Mouse (Mus musculus) MEL (cell line): Measurements from ENCODE around the gene Ubxn1. TPM values are rescaled to one million over a fixed set of nuclear protein-coding genes. Genes with fewer than 3 reads are reported as not detected.
A peak's percentile ranks its signal among the peaks of the same experiment; 100 is the strongest.

Source experiments
- DNase-seq: peaks from one replicate; pipeline ENCODE4 v3.0.0; 2011; ENCODE audit warnings: low read depth, low spot score
- H3K27ac ChIP-seq: 2 replicates; pipeline ENCODE4 v1.5.1; 2012; ENCODE audit warnings: low read depth, mild to moderate bottlenecking, control low read depth, low read length, moderate library complexity; ENCODE audit not compliant: control insufficient read depth
- H3K27me3 ChIP-seq, 2 experiments: fragments of 150-350 bp in 1 of 2; sonication (generic) in 1 of 2; 2 replicates each; pipeline ENCODE4 v1.6.1; 2012; ENCODE audit warnings: low read length in 2 of 2, mild to moderate bottlenecking in 2 of 2, improper control_type of control experiment in 1 of 2, moderate library complexity in 1 of 2; ENCODE audit not compliant: insufficient read depth in 2 of 2, control insufficient read depth in 1 of 2
- H3K36me3 ChIP-seq, 2 experiments: 2 replicates each; pipeline ENCODE4 v1.6.1; 2012 to 2014; ENCODE audit warnings: low read length in 2 of 2, improper control_type of control experiment in 1 of 2, inconsistent platforms in 1 of 2, mild to moderate bottlenecking in 1 of 2; ENCODE audit not compliant: insufficient read depth in 2 of 2, control insufficient read depth in 1 of 2
- H3K4me1 ChIP-seq, 2 experiments: fragments of 150-350 bp in 1 of 2; sonication (generic) in 1 of 2; 2 replicates each; pipeline ENCODE4 v1.6.1; 2012; ENCODE audit warnings: low read length in 2 of 2, improper control_type of control experiment in 1 of 2, mild to moderate bottlenecking in 1 of 2; ENCODE audit not compliant: insufficient read depth in 2 of 2, control insufficient read depth in 1 of 2
- H3K4me3 ChIP-seq, 2 experiments: fragments of 150-350 bp in 1 of 2; sonication (generic) in 1 of 2; 2 replicates each; pipeline ENCODE4 v1.5.1; 2012; ENCODE audit warnings: low read depth in 2 of 2, low read length in 2 of 2, mild to moderate bottlenecking in 2 of 2, moderate library complexity in 2 of 2, control low read depth in 1 of 2, improper control_type of control experiment in 1 of 2; ENCODE audit not compliant: control insufficient read depth in 1 of 2, insufficient read depth in 1 of 2
- H3K79me2 ChIP-seq: 2 replicates; pipeline ENCODE4 v1.6.1; 2012; ENCODE audit warnings: mild to moderate bottlenecking, low read length, moderate library complexity; ENCODE audit not compliant: control insufficient read depth, poor library complexity, insufficient read depth
- H3K9ac ChIP-seq: 2 replicates; pipeline ENCODE4 v1.6.1; 2012; ENCODE audit warnings: low read depth, mild to moderate bottlenecking, control low read depth, low read length, moderate library complexity; ENCODE audit not compliant: control insufficient read depth, poor library complexity, severe bottlenecking
- H3K9me3 ChIP-seq: fragments of 150-350 bp; sonication (generic); replicated peaks from 2 replicates; pipeline ENCODE4 v1.6.1; 2012; ENCODE audit warnings: mild to moderate bottlenecking, low read length, improper control_type of control experiment, moderate library complexity; ENCODE audit not compliant: insufficient read depth
- CHD1 ChIP-seq: IDR thresholded peaks from 2 replicates; pipeline ENCODE4 v1.6.1; 2012; ENCODE audit warnings: low read depth, mild to moderate bottlenecking, inconsistent platforms, low read length, improper control_type of control experiment
- CHD2 ChIP-seq: IDR thresholded peaks from 2 replicates; pipeline ENCODE4 v1.6.1; 2011; ENCODE audit warnings: low read length, improper control_type of control experiment
- CTCF ChIP-seq, 3 experiments: IDR thresholded peaks in 2 of 3; conservative IDR thresholded peaks in 1 of 3; 2 replicates each; pipeline ENCODE4 v1.5.1; 2011 to 2012; ENCODE audit warnings: low read length in 3 of 3, low read depth in 2 of 3, mild to moderate bottlenecking in 2 of 3, improper control_type of control experiment in 1 of 3, inconsistent platforms in 1 of 3, mixed read lengths in 1 of 3, moderate library complexity in 1 of 3; ENCODE audit not compliant: control insufficient read depth in 1 of 3, insufficient read depth in 1 of 3, poor library complexity in 1 of 3, severe bottlenecking in 1 of 3
- E2F4 ChIP-seq: IDR thresholded peaks from 2 replicates; pipeline ENCODE4 v1.6.1; 2011; ENCODE audit warnings: low read depth, low read length, improper control_type of control experiment, borderline replicate concordance
- ELF1 ChIP-seq: IDR thresholded peaks from 2 replicates; pipeline ENCODE4 v1.6.1; 2014; ENCODE audit warnings: low read depth, mild to moderate bottlenecking, inconsistent platforms, low read length, improper control_type of control experiment, moderate library complexity
- EP300 ChIP-seq, 2 experiments: IDR thresholded peaks; 2 replicates each; pipeline ENCODE4 v1.6.1; 2011; ENCODE audit warnings: improper control_type of control experiment in 2 of 2, low read length in 2 of 2, low read depth in 1 of 2, mild to moderate bottlenecking in 1 of 2
- ETS1 ChIP-seq: IDR thresholded peaks from 2 replicates; pipeline ENCODE4 v1.6.1; 2012; ENCODE audit warnings: low read depth, mild to moderate bottlenecking, inconsistent platforms, low read length, improper control_type of control experiment, moderate library complexity
- GATA1 ChIP-seq: IDR thresholded peaks from 2 replicates; pipeline ENCODE4 v1.6.1; 2011; ENCODE audit warnings: low read depth, low read length, improper control_type of control experiment
- HCFC1 ChIP-seq: IDR thresholded peaks from 2 replicates; pipeline ENCODE4 v1.6.1; 2012; ENCODE audit warnings: low read depth, mild to moderate bottlenecking, inconsistent platforms, low read length, improper control_type of control experiment, moderate library complexity
- JUND ChIP-seq: IDR thresholded peaks from 2 replicates; pipeline ENCODE4 v1.6.1; 2011; ENCODE audit warnings: low read depth, mild to moderate bottlenecking, improper control_type of control experiment, low read length
- KAT2A ChIP-seq: conservative IDR thresholded peaks from 2 replicates; pipeline ENCODE4 v1.6.1; 2012; ENCODE audit warnings: low read depth, low read length, improper control_type of control experiment, inconsistent platforms
- MAFK ChIP-seq: IDR thresholded peaks from 2 replicates; pipeline ENCODE4 v1.6.1; 2011; ENCODE audit warnings: low read depth, mild to moderate bottlenecking, low read length, improper control_type of control experiment, borderline replicate concordance
- MAX ChIP-seq: IDR thresholded peaks from 2 replicates; pipeline ENCODE4 v1.6.1; 2011; ENCODE audit warnings: low read length, improper control_type of control experiment
- MAZ ChIP-seq: IDR thresholded peaks from 2 replicates; pipeline ENCODE4 v1.6.1; 2012; ENCODE audit warnings: low read depth, mild to moderate bottlenecking, inconsistent platforms, low read length, improper control_type of control experiment
- MEF2A ChIP-seq: IDR thresholded peaks from 2 replicates; pipeline ENCODE4 v1.6.1; 2014; ENCODE audit warnings: low read depth, mild to moderate bottlenecking, inconsistent platforms, low read length, improper control_type of control experiment; ENCODE audit not compliant: poor library complexity, insufficient replicate concordance, severe bottlenecking; ENCODE audit errors: extremely low read depth
- MXI1 ChIP-seq: IDR thresholded peaks from 2 replicates; pipeline ENCODE4 v1.6.1; 2011; ENCODE audit warnings: mild to moderate bottlenecking, low read depth, low read length, improper control_type of control experiment
- MYB ChIP-seq: IDR thresholded peaks from 2 replicates; pipeline ENCODE4 v1.6.1; 2011; ENCODE audit warnings: mild to moderate bottlenecking, low read depth, low read length, improper control_type of control experiment
- MYC ChIP-seq: IDR thresholded peaks from 2 replicates; pipeline ENCODE4 v1.6.1; 2011; ENCODE audit warnings: low read depth, mild to moderate bottlenecking, low read length, improper control_type of control experiment, moderate library complexity
- NELFE ChIP-seq: IDR thresholded peaks from 2 replicates; pipeline ENCODE4 v1.6.1; 2011; ENCODE audit warnings: low read depth, low read length, improper control_type of control experiment
- NRF1 ChIP-seq: IDR thresholded peaks from 2 replicates; pipeline ENCODE4 v1.6.1; 2014; ENCODE audit warnings: low read depth, mild to moderate bottlenecking, inconsistent platforms, low read length, improper control_type of control experiment, moderate library complexity; ENCODE audit not compliant: poor library complexity, insufficient read depth, severe bottlenecking
- POLR2A ChIP-seq, 2 experiments: IDR thresholded peaks; 2 replicates each; pipeline ENCODE4 v1.6.1; 2011 to 2012; ENCODE audit warnings: low read length in 2 of 2, mild to moderate bottlenecking in 2 of 2, control low read depth in 1 of 2, improper control_type of control experiment in 1 of 2, low read depth in 1 of 2, moderate library complexity in 1 of 2; ENCODE audit not compliant: control insufficient read depth in 1 of 2, insufficient read depth in 1 of 2, poor library complexity in 1 of 2
- POLR2AphosphoS2 ChIP-seq: IDR thresholded peaks from 2 replicates; pipeline ENCODE4 v1.6.1; 2011; ENCODE audit warnings: low read length, improper control_type of control experiment
- POLR2AphosphoS5 ChIP-seq: IDR thresholded peaks from 2 replicates; pipeline ENCODE4 v1.6.1; 2012; ENCODE audit warnings: low read depth, borderline replicate concordance, mild to moderate bottlenecking, inconsistent platforms, low read length, moderate library complexity, mixed read lengths
- RAD21 ChIP-seq: IDR thresholded peaks from 2 replicates; pipeline ENCODE4 v1.6.1; 2011; ENCODE audit warnings: mild to moderate bottlenecking, low read depth, low read length, improper control_type of control experiment
- RCOR1 ChIP-seq: IDR thresholded peaks from 2 replicates; pipeline ENCODE4 v1.6.1; 2012; ENCODE audit warnings: low read depth, mild to moderate bottlenecking, inconsistent platforms, low read length, improper control_type of control experiment
- SIN3A ChIP-seq: IDR thresholded peaks from 2 replicates; pipeline ENCODE4 v1.6.1; 2012; ENCODE audit warnings: low read length, improper control_type of control experiment, inconsistent platforms
- SMC3 ChIP-seq: IDR thresholded peaks from 2 replicates; pipeline ENCODE4 v1.6.1; 2011; ENCODE audit warnings: low read depth, low read length, improper control_type of control experiment
- TAL1 ChIP-seq: IDR thresholded peaks from 2 replicates; pipeline ENCODE4 v1.6.1; 2012; ENCODE audit warnings: mild to moderate bottlenecking, inconsistent platforms, low read length, moderate library complexity, mixed read lengths
- TCF12 ChIP-seq: IDR thresholded peaks from 2 replicates; pipeline ENCODE4 v1.6.1; 2014; ENCODE audit warnings: low read depth, mild to moderate bottlenecking, inconsistent platforms, low read length, improper control_type of control experiment, moderate library complexity
- UBTF ChIP-seq: IDR thresholded peaks from 2 replicates; pipeline ENCODE4 v1.6.1; 2012; ENCODE audit warnings: low read depth, mild to moderate bottlenecking, inconsistent platforms, low read length, improper control_type of control experiment, moderate library complexity, borderline replicate concordance; ENCODE audit not compliant: insufficient read depth
- USF1 ChIP-seq: IDR thresholded peaks from 2 replicates; pipeline ENCODE4 v1.6.1; 2014; ENCODE audit warnings: low read depth, mild to moderate bottlenecking, inconsistent platforms, low read length, improper control_type of control experiment, moderate library complexity
- USF2 ChIP-seq, 2 experiments: IDR thresholded peaks; 2 replicates each; pipeline ENCODE4 v1.6.1; 2011 to 2012; ENCODE audit warnings: improper control_type of control experiment in 2 of 2, low read length in 2 of 2, borderline replicate concordance in 1 of 2, inconsistent platforms in 1 of 2, low read depth in 1 of 2, mild to moderate bottlenecking in 1 of 2; ENCODE audit not compliant: insufficient read depth in 1 of 2
- ZC3H11A ChIP-seq: IDR thresholded peaks from 2 replicates; pipeline ENCODE4 v1.6.1; 2012; ENCODE audit warnings: low read depth, mild to moderate bottlenecking, inconsistent platforms, low read length, improper control_type of control experiment
- ZKSCAN1 ChIP-seq: IDR thresholded peaks from 2 replicates; pipeline ENCODE4 v1.6.1; 2012; ENCODE audit warnings: low read depth, mild to moderate bottlenecking, inconsistent platforms, low read length, improper control_type of control experiment, moderate library complexity
- ZMIZ1 ChIP-seq: IDR thresholded peaks from 2 replicates; pipeline ENCODE4 v1.6.1; 2012; ENCODE audit warnings: low read depth, mild to moderate bottlenecking, inconsistent platforms, low read length, improper control_type of control experiment, moderate library complexity
- ZNF384 ChIP-seq: IDR thresholded peaks from 2 replicates; pipeline ENCODE4 v1.6.1; 2012; ENCODE audit warnings: low read depth, mild to moderate bottlenecking, inconsistent platforms, low read length, improper control_type of control experiment
- polyA plus RNA-seq, 2 experiments: library from polyadenylated mRNA; stranded (reverse) in 1 of 2; unstranded in 1 of 2; fragments of >175 nt in 1 of 2; fragments of >200 nt in 1 of 2; gene quantifications; 2 replicates each; pipeline versions ENCODE4 v1.2.1 to v1.2.4; 2012; ENCODE audit warnings: low replicate concordance in 2 of 2, low read depth in 1 of 2; ENCODE audit not compliant: insufficient read length in 2 of 2, insufficient read depth in 1 of 2, missing spikeins in 1 of 2
- total RNA-seq: library from RNA; depleted of rRNA; stranded (reverse); fragments of 300-350 nt; gene quantifications from 2 replicates; pipeline ENCODE4 v1.2.3, GENCODE M21; 2012

Gene Ubxn1
- total and polyA plus RNA-seq, 3 experiments = 187 to 366 TPM; not detected in 1

GRCm38 (mm10) chr19:8844371-8845129 lies 26.7 kb upstream of the Ubxn1 start:
- Histone ChIP-seq H3K4me3 (no peak overlapping the region), H3K4me1 (peaks cover 3 to 5% of the 10 kb centered on the region in 2 experiments), H3K9me3 (no peaks in the 10 kb centered on the region), H3K27me3 (no peaks in the 10 kb centered on the region), H3K27ac (no peak overlapping the region), H3K79me2 (no peaks in the 10 kb centered on the region; the same call in 1 of the 2 replicates), H3K9ac (no peak overlapping the region), H3K36me3 (peaks cover 0 to 2% of the 10 kb centered on the region in 2 experiments; a peak in 3 of 4 replicates)
- DNase-seq = peak; percentile 83
- TF ChIP-seq ZKSCAN1 (no peak), E2F4 (no peak), MEF2A (no peak), KAT2A (no peak), MAZ (no peak), JUND (no peak), CHD2 (no peak), UBTF (no peak), HCFC1 (no peak), CHD1 (no peak), RAD21 (peak; percentile 80), SMC3 (peak; percentile 73), USF2 (IDR thresholded peaks at IDR 0.05; ENCODE audit: borderline replicate concordance in 1 of 2, insufficient read depth in 1 of 2, low read depth in 1 of 2, low read length in 2 of 2) (no peak), SIN3A (peak; percentile 51; the same call in 1 of the 2 replicates), ZMIZ1 (no peak), ZC3H11A (peak; percentile 64), MAFK (no peak), NELFE (no peak), NRF1 (no peak), MYB (no peak), POLR2A (IDR thresholded peaks at IDR 0.05; ENCODE audit: control insufficient read depth in 1 of 2, insufficient read depth in 1 of 2, low read depth in 1 of 2, low read length in 2 of 2, poor library complexity in 1 of 2) (no peak), MYC (no peak), POLR2AphosphoS2 (no peak), ZNF384 (peak; percentile 82), ETS1 (no peak), TCF12 (no peak), USF1 (no peak), MXI1 (no peak), POLR2AphosphoS5 (no peak), EP300 (IDR thresholded peaks at IDR 0.05; ENCODE audit: low read depth in 1 of 2, low read length in 2 of 2) (no peak), ELF1 (no peak), RCOR1 (no peak), MAX (no peak), TAL1 (no peak), CTCF (IDR thresholded peaks at IDR 0.05 in 2 of 3, conservative IDR thresholded peaks at IDR 0.05 in 1 of 3; ENCODE audit: control insufficient read depth in 1 of 3, insufficient read depth in 1 of 3, low read depth in 2 of 3, low read length in 3 of 3, poor library complexity in 1 of 3, severe bottlenecking in 1 of 3) (peak; percentile 62 to 84 (median 74)), GATA1 (no peak)
